Mouse (Mus musculus) heart, adult 9 months (tissue): ENCODE measurements at regions not wholly inside any gene's neighbourhood (a gene's known extent, or its start where the extent isn't known, plus 50 kb on each side); places are given as distances from the start of the nearest gene placed in this dataset.

Source experiments
- DNase-seq, 2 experiments: peaks; one replicate each; pipeline ENCODE4 v3.0.0; 2022; ENCODE audit warnings: low spot score in 2 of 2

DNA sequence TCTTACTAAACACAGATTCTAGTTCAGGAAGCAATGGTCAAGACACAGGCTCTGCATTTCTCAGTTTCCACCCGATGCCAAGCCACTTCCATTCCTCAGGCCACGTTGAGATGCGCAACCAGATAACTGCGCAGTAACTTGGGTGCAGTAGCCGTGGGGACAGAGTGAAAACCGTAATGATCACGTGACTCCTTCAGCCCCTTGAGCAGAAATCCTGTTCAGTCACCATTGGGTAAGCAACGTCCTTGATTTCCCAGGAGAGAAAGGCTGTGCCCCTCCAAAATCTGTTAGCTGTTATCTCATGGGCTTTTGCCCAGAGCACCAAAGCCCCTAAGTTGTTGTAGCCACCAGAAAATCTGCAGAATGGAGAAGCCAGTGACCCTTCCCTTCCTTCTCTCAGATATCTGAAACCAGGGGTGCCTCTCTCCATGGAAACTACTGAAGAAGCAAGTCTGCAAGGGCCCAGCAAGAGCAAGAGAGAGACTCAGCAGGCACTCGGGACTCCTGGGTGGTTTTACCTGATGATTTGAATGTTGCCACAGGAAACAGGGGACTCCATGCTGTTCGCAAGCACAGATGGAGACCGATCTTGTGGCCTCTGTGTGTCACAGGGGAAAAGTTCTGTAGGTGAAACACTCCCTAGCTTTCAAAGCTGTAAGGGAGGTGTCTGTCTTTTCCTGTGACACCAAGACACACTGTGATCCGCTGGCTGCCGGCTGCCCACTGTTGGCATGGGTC is 126.7 kb downstream of the Lmo4 start:
- DNase-seq: no peak

DNA sequence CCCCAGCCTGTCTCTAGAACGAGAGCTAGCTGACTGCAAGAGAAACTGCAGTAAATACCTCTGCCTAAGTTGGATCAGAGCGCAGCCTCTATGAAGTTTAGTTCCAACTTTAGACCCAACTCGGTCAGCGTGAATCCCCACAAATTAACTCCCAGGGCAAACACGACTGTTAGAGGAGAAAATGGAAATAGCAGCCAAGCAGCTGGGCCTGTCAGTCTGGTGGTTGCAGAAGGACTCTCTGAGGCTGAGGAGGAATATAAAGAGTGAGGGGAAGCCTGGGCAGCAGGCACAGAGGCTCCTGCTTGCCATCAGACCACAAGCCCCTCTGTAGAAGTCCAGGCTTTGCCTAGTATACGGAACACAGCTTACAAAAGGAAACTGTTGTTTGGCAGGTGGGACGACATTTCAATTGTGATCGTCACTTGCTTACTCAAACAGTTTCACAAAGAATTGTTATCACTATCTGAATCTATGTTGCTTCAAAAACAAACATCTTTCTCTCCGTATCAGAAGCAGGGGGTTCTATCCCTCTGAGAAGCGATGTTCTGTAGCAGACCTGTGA is 135.0 kb downstream of the Lmo4 start:
- no peak for DNase-seq

DNA sequence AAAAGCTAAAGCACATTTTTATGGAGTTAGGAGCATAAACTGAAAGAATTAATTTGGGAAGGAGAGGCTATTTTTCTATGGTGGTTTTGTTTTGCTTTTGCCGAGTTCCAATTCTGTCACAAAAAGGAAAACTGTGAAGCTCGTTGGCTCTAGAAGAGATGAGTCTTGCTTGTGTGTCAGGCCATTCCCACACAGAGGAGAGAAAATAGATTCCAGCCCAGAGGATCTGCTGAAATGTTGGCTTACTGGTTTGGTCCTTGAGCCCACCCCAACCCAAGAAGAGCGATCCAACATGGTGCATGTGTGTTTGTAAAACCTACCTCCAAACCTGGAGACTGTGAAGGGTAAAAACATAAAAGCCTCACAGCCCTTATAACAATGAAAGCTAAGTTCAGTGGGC is 138.0 kb downstream of the Lmo4 start:
- DNase-seq: no peak

- DNase-seq: no peak
These were observed 146.9 kb downstream of the Lmo4 start for GRCm38 (mm10) chr3:144058106-144058505.

GRCm38 (mm10) chr3:144050341-144050740 is 154.7 kb downstream of the Lmo4 start:
- no peak for DNase-seq

GRCm38 (mm10) chr3:144049270-144049669 is 155.8 kb downstream of the Lmo4 start:
- no peak for DNase-seq

- no peak for DNase-seq
These were observed 160.7 kb downstream of the Lmo4 start for GRCm38 (mm10) chr3:144044366-144044765.

DNA sequence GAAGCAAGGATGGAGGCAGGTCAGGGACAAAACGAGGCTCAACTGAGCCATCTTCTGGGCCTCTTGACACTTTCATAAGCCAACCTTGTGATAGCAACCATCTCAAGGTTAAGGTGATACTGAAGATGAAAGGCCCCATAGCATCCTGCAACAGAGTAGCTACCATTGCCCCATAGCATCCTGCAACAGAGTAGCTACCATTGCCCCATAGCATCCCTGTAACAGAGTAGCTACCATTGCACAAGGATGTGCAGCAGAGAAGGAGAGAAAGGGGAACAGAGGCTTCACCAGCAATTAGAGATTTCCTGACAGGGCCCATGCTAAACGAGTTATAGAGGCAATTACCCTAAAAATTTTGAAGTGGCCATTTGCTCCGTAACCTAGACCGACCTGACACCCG is 163.2 kb downstream of the Lmo4 start:
- no peak for DNase-seq

DNA sequence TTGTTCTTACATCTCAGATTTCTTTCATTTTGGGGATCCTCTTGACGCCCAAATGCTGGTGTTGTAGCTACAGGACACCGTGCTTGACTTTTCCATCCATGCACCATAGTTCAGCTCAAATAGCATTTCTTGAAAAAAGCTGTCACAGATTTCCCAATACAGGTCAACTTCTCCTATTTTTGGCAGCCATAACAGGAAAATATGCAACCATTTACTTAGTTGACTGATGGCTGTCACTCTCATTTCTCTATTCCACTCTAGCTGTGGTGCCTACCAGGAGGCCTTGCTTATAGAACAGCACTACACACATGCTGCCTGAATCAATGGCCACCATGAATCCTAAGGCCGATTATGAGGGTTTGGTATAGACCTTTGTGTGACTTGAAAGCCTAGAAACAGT is 165.5 kb downstream of the Lmo4 start:
- DNase-seq: no peak

- no peak for DNase-seq
These were observed 175.4 kb downstream of the Lmo4 start for GRCm38 (mm10) chr3:144029611-144030010.

DNA sequence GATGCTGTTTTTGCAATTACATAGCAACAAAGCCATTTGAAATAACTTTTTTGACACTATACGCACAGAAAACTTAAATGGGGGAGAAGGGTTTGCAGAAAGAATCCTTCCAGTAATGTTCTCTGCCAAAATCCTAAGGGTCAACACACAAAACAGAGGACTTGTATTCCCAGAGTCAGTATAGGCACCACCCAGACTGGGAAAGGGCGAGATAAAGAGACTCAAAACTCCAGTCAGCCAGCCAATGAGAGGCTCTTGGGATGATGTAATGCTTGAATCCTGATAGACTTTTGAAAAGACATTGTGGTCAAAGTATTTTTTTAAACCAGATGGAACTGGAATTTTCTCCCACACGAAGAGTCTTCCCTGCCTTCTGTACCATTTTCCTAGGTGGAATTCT is 175.9 kb downstream of the Lmo4 start:
- peak in 1 of 2 experiments; percentile 5 for DNase-seq

DNA sequence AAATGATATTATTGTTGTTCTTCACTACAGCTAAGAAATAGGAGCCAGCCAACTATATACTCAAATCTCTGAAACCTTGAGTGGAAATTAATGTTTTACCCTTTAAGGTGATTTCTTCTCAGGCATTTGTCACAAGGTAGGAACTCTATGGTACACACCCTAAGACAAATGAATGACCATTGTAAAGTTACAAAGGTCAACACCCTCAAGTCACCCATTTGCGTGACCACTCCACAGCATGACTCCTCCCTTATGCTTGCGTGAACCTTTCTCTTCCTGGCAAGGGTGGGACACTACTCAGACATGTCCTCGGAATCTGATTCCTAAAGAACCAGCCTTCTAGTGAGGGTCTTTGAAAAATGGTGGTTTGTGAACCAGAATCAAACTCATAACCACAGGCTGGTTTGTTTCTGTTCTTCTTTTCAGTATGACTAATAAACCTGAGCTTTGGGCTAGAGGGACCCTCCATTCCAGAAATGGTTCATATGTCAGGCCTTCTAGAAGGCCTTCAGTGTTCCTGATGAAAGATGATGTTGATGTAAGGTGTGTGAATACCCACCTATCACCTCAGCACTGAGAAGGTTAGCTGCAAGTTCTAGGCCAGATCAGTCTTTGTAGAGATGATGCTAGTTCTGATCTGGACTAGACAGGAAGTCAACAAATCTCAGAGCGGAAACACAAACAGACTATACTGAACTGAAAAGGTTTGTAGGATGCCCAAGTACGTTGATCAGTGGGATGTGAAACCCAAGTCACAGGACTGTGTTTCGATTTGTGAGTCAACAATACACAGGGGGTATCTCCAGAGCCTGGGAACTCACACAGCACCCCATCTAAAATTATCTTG is 177.7 kb downstream of the Lmo4 start:
- no peak for DNase-seq

- no peak for DNase-seq
These were observed 179.4 kb downstream of the Lmo4 start for GRCm38 (mm10) chr3:144025451-144026125.

GRCm38 (mm10) chr3:144024216-144024615 is 180.8 kb downstream of the Lmo4 start:
- DNase-seq: no peak

DNA sequence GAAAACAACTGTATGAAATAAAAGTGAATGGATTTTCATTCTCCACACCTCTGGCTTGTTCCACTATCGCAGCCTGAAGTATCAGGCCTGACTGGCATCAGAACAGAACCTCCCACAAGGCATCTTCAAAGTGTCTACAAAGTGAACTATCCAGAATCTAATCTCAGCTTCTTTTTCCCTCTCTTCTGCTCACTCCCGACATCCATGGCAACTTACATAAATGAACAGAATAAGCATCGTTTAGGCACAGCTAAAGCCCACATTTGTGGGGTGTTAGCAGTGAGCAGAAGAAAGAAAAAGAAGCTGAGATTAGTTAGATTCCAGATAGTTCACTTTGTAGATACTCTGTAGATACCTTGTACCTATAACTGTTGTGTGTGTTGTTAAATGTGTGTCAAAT is 182.0 kb downstream of the Lmo4 start:
- DNase-seq: no peak

DNA sequence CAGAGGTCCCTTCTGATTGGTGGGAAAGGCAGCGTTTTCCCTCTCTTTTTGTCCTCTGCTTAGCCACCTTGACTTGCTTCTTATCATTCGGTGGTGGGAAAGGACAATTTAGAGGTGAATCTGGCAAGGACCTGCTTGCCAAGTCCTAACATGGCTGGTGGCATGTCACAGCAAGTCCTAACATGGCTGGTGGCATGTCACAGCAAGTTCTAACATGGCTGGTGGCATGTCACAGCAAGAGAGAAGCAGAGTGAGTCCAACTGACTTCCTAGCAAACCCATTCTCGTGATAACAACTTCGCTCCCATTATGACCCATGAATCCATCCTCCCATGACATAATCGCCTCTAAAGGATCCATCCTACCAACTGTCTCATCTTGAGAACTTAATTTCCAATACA is 183.1 kb downstream of the Lmo4 start:
- no peak for DNase-seq

GRCm38 (mm10) chr3:144020189-144020940 is 184.7 kb downstream of the Lmo4 start:
- no peak for DNase-seq

- no peak for DNase-seq
These were observed 185.7 kb downstream of the Lmo4 start for GRCm38 (mm10) chr3:144019293-144019692.

- DNase-seq: no peak
These were observed 186.5 kb downstream of the Lmo4 start for GRCm38 (mm10) chr3:144018559-144018958.

- DNase-seq: no peak
These were observed 189.8 kb downstream of the Lmo4 start for GRCm38 (mm10) chr3:144015236-144015635.

DNA sequence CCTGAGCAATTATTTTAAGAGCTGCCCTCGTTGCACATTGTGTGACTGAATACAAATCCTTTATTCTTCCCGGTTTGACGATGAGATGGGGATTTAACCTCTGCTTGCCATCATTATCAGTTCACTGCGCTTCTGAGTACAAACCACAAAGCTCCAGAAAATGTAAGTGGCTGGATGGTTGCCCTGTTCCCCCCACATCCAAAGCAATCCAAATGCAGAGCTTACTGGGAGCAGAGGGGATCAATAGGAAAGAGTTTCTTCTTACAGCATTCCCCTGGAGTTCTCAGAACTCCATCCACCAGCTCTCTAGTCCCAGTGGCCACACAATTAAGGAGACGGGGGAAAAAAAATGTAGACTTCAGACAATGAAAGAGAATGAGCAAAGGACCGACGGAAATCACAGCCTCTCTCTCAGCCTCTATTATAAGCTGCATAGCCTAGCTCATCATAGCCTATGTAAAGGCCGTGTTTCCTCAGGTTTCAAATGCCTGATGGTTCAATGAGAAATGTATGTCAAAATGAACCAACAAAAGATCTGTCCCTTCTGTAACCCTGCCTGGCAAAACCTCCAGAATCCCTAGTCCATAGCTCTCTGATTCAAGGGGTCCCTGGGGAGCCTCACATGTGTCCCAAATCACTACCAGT is 191.4 kb downstream of the Lmo4 start:
- no peak for DNase-seq
